Mouse (Mus musculus) intestine, embryonic 16.5 days (tissue): ENCODE data around the gene 1110017D15Rik. TPM values are rescaled to one million over a fixed set of nuclear protein-coding genes. Genes with fewer than 3 reads are reported as not detected.

Experiments used
- ATAC-seq: fragments of 200-750 bp; cut with Nextera tagmentation; 2 replicates; pipeline ENCODE4 v1.8.0; 2017; ENCODE audit warnings: moderate TSS enrichment, moderate library complexity
- H3K27ac ChIP-seq: fragments of 300-500 bp; sonication (generic); 2 replicates; pipeline ENCODE4 v1.5.1; 2014; ENCODE audit warnings: mild to moderate bottlenecking, low read length
- H3K27me3 ChIP-seq: fragments of 300-500 bp; sonication (generic); replicated peaks from 2 replicates; pipeline ENCODE4 v1.6.1; 2014; ENCODE audit warnings: low read length, control low read depth, mixed read lengths; ENCODE audit not compliant: control insufficient read depth, insufficient read depth
- H3K36me3 ChIP-seq: fragments of 300-500 bp; sonication (generic); 2 replicates; pipeline ENCODE4 v1.6.1; 2014; ENCODE audit warnings: low read length, control low read depth; ENCODE audit not compliant: control insufficient read depth, insufficient read depth
- H3K4me1 ChIP-seq: fragments of 300-500 bp; sonication (generic); 2 replicates; pipeline ENCODE4 v1.6.1; 2014; ENCODE audit warnings: low read length, control low read depth, mixed read lengths; ENCODE audit not compliant: control insufficient read depth, insufficient read depth
- H3K4me2 ChIP-seq: fragments of 300-500 bp; sonication (generic); 2 replicates; pipeline ENCODE4 v1.6.1; 2014; ENCODE audit warnings: low read depth, low read length, control low read depth
- H3K4me3 ChIP-seq: fragments of 300-500 bp; sonication (generic); 2 replicates; pipeline ENCODE4 v1.5.1; 2014; ENCODE audit warnings: mild to moderate bottlenecking, low read length
- H3K9ac ChIP-seq: fragments of 300-500 bp; sonication (generic); 2 replicates; pipeline ENCODE4 v1.6.1; 2014; ENCODE audit warnings: low read depth, low read length
- H3K9me3 ChIP-seq: fragments of 300-500 bp; sonication (generic); 2 replicates; pipeline ENCODE4 v1.6.1; 2016; ENCODE audit warnings: low read length, control low read depth; ENCODE audit not compliant: control insufficient read depth
- WGBS: fragments of 180-500 bp; shearing (Covaris S2); extraction: QIAGEN DNeasy Blood & Tissue Kit; methylation state at CpG from one replicate; pipeline ENCODE4 v1.1.7; 2014; 5-methylcytosine and 5-hydroxymethylcytosine counted together
- polyA plus RNA-seq: library from polyadenylated mRNA; unstranded; fragments of >200 nt; fragmentation: Nextera tagmentation; extraction: Ambion mirVana; gene quantifications from 2 replicates; pipeline ENCODE4 v1.2.1, GENCODE M21; 2015

The 1110017D15Rik gene
- polyA plus RNA-seq, 1 experiment from 2014 or later: 0.21 TPM

GRCm38 (mm10) chr4:41545985-41546384, 28.9 kb upstream of the 1110017D15Rik start:
- Histone ChIP-seq H3K27ac (no peak overlapping the region), H3K4me3 (no peak overlapping the region), H3K4me1 (no peaks in the 10 kb centered on the region), H3K9ac (no peak overlapping the region), H3K27me3 (no peaks in the 10 kb centered on the region), H3K36me3 (no peaks in the 10 kb centered on the region), H3K4me2 (no peak overlapping the region), H3K9me3 (no peaks in the 10 kb centered on the region)
- 15% methylated on average over 8 of the region's 8 CpGs for WGBS
- no peak for ATAC-seq

- H3K4me2 ChIP-seq: no peak overlapping the region
- no peaks in the 10 kb centered on the region for H3K9me3 ChIP-seq
- no peaks in the 10 kb centered on the region; the same call in 1 of the 2 replicates for H3K27me3 ChIP-seq
- H3K9ac ChIP-seq: no peak overlapping the region
- 0 out of 2 replicates have a peak overlapping the region, but pooled peaks have one; percentile 14 for H3K27ac ChIP-seq
- 72% methylated on average over 8 of the region's 8 CpGs for WGBS
- ATAC-seq: no peak
- H3K36me3 ChIP-seq: no peaks in the 10 kb centered on the region
- H3K4me1 ChIP-seq: no peaks in the 10 kb centered on the region
- no peak overlapping the region for H3K4me3 ChIP-seq
Measured at GRCm38 (mm10) chr4:41542136-41542535, 25.0 kb upstream of the 1110017D15Rik start.

DNA sequence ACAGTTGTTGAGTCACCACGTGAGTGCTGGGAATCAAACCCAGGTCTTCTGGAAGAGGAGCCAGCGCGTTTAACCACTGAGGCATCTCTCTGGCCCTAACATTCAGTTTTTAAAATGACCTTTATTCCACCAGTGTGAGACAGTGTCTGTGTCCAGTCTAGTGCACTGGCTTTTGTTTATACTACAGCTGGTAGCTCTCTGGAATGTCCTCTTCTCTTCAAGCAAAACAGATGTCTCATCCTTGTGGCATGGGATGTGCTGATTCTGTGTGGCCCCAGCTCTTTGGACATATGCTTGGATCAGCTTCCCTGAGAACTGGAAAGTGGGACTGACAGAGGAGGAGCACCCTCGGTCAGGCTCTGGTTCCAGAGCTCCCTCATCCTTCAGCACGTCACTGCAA, 17.7 kb upstream of the 1110017D15Rik start:
- H3K36me3 ChIP-seq: no peaks in the 10 kb centered on the region
- ATAC-seq: no peak
- H3K4me2 ChIP-seq: no peak overlapping the region
- no peaks in the 10 kb centered on the region for H3K9me3 ChIP-seq
- no peaks in the 10 kb centered on the region for H3K27me3 ChIP-seq
- no peaks in the 10 kb centered on the region for H3K4me1 ChIP-seq
- 74% methylated on average over 5 of the region's 5 CpGs for WGBS
- H3K9ac ChIP-seq: no peak overlapping the region
- H3K27ac ChIP-seq: no peak overlapping the region
- no peak overlapping the region for H3K4me3 ChIP-seq

DNA sequence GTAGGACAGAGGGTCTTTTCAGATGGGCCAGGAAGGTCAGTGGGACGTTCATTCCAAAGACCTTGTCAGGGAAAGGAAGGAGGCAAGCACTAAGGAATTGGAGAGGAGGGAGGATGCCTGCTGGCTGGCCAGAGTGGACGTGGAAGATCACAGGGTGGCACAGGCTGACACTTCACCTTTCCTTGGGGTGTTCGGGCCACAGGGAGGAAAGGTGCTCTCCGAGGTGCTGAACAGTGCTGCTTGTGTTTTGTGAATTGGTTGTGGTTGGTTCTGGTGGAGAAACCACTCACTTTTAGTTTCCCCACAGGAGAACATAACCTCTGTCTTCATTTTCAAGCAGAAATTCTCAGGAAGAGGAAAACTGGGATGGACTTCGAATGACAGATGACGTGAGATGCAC, 15.3 kb upstream of the 1110017D15Rik start:
- WGBS: 24% methylated on average over 6 of the region's 6 CpGs
- no peak overlapping the region for H3K4me3 ChIP-seq
- no peak overlapping the region for H3K4me2 ChIP-seq
- H3K27me3 ChIP-seq: 0 out of 2 replicates have a peak, but pooled peaks cover 2% of the 10 kb centered on the region
- H3K9me3 ChIP-seq: no peaks in the 10 kb centered on the region
- no peak for ATAC-seq
- H3K9ac ChIP-seq: no peak overlapping the region
- H3K27ac ChIP-seq: no peak overlapping the region
- H3K4me1 ChIP-seq: peaks cover 4% of the 10 kb centered on the region; the same call in 1 of the 2 replicates
- no peaks in the 10 kb centered on the region for H3K36me3 ChIP-seq

DNA sequence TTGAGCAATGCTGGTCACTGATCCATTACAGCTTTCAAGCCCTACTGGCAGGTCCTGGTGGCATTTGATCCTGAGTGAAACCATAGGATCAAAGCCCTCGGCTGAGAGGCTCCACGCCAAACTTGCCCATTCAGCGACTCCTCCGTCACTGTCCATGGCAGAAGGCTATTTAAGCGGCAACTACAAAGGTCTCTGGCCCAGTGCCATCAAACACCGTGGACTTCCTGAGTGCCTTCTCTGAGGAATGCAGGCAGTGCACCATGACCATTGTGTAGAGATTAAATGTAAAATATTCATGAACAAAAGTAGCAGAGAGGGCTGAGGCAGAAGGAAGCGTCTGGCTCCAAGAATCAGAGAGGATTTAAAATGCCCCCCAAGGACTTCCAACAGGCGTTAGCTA, 10.9 kb upstream of the 1110017D15Rik start:
- 34% methylated on average over 8 of the region's 8 CpGs for WGBS

GRCm38 (mm10) chr4:41527076-41527475, 9.9 kb upstream of the 1110017D15Rik start:
- Histone ChIP-seq H3K9me3 (no peaks in the 10 kb centered on the region), H3K4me2 (no peak overlapping the region), H3K4me1 (peaks cover 7% of the 10 kb centered on the region; the same call in 1 of the 2 replicates), H3K27me3 (peaks cover 2% of the 10 kb centered on the region; the same call in 1 of the 2 replicates), H3K4me3 (no peak overlapping the region), H3K9ac (no peak overlapping the region), H3K36me3 (no peaks in the 10 kb centered on the region), H3K27ac (no peak overlapping the region)
- WGBS: 45% methylated on average over 13 of the region's 13 CpGs
- ATAC-seq: no peak

More for the DNA sequence above, 10.9 kb upstream of the 1110017D15Rik start:
- no peak for ATAC-seq
- no peak overlapping the region for H3K4me3 ChIP-seq
- no peaks in the 10 kb centered on the region for H3K9me3 ChIP-seq
- no peaks in the 10 kb centered on the region for H3K36me3 ChIP-seq
- no peak overlapping the region for H3K9ac ChIP-seq
- no peak overlapping the region for H3K27ac ChIP-seq
- H3K27me3 ChIP-seq: peaks cover 2% of the 10 kb centered on the region; the same call in 1 of the 2 replicates
- peaks cover 4% of the 10 kb centered on the region; the same call in 1 of the 2 replicates for H3K4me1 ChIP-seq
- no peak overlapping the region for H3K4me2 ChIP-seq

GRCm38 (mm10) chr4:41526553-41526952, 9.4 kb upstream of the 1110017D15Rik start:
- H3K36me3 ChIP-seq: no peaks in the 10 kb centered on the region
- no peak overlapping the region for H3K27ac ChIP-seq
- H3K27me3 ChIP-seq: peaks cover 2% of the 10 kb centered on the region; the same call in 1 of the 2 replicates
- no peak for ATAC-seq
- no peak overlapping the region for H3K4me2 ChIP-seq
- 61% methylated on average over 7 of the region's 7 CpGs for WGBS
- H3K4me3 ChIP-seq: no peak overlapping the region
- H3K4me1 ChIP-seq: peaks cover 7% of the 10 kb centered on the region; the same call in 1 of the 2 replicates
- H3K9ac ChIP-seq: no peak overlapping the region
- H3K9me3 ChIP-seq: no peaks in the 10 kb centered on the region

- WGBS: 60% methylated on average over 9 of the region's 9 CpGs
- no peak overlapping the region for H3K4me2 ChIP-seq
- no peak overlapping the region for H3K9ac ChIP-seq
- H3K4me3 ChIP-seq: no peak overlapping the region
- H3K36me3 ChIP-seq: no peaks in the 10 kb centered on the region
- H3K9me3 ChIP-seq: no peaks in the 10 kb centered on the region
- H3K27me3 ChIP-seq: peaks cover 2% of the 10 kb centered on the region; the same call in 1 of the 2 replicates
- H3K4me1 ChIP-seq: peaks cover 14% of the 10 kb centered on the region; the same call in 1 of the 2 replicates
- no peak overlapping the region for H3K27ac ChIP-seq
- ATAC-seq: peak; percentile 77
Measured at GRCm38 (mm10) chr4:41524829-41525228, 7.7 kb upstream of the 1110017D15Rik start.

- no peak overlapping the region for H3K4me2 ChIP-seq
- no peak overlapping the region for H3K9ac ChIP-seq
- no peak for ATAC-seq
- H3K27me3 ChIP-seq: peaks cover 2% of the 10 kb centered on the region; the same call in 1 of the 2 replicates
- H3K36me3 ChIP-seq: no peaks in the 10 kb centered on the region
- H3K4me1 ChIP-seq: peaks cover 22% of the 10 kb centered on the region; the same call in 1 of the 2 replicates
- H3K4me3 ChIP-seq: no peak overlapping the region
- H3K27ac ChIP-seq: no peak overlapping the region
- no peaks in the 10 kb centered on the region for H3K9me3 ChIP-seq
- 78% methylated on average over 7 of the region's 7 CpGs for WGBS
Measured at GRCm38 (mm10) chr4:41523839-41524238, 6.7 kb upstream of the 1110017D15Rik start.

- no peak for ATAC-seq
- Histone ChIP-seq H3K36me3 (no peaks in the 10 kb centered on the region), H3K4me2 (no peak overlapping the region), H3K4me3 (no peak overlapping the region), H3K9me3 (no peaks in the 10 kb centered on the region), H3K27me3 (no peaks in the 10 kb centered on the region; the same call in 1 of the 2 replicates), H3K4me1 (peaks cover 18% of the 10 kb centered on the region; the same call in 1 of the 2 replicates), H3K27ac (no peak overlapping the region), H3K9ac (no peak overlapping the region)
- 44% methylated on average over 5 of the region's 5 CpGs for WGBS
Measured at GRCm38 (mm10) chr4:41522788-41523187, 5.7 kb upstream of the 1110017D15Rik start.
